Mouse (Mus musculus): ENCODE data around the gene Actr2. TPM values are rescaled to one million over a fixed set of nuclear protein-coding genes. Genes with fewer than 3 reads are reported as not detected.

Actr2 gene
- total RNA-seq (2023), result 239 TPM

GRCm38 (mm10) chr11:20112741-20113480, at the start of gene Actr2:
TSS of gene Actr2 (minus strand) at chr11:20112913.

Other genes with a start within 250 kb of the Actr2 start
- 24.1 TPM for gene Spred2, start 188.5 kb downstream of the Actr2 start, total RNA-seq (2023)
- gene Rab1a, start 88.5 kb upstream of the Actr2 start, total RNA-seq (2023), result 82.8 TPM
- 38.5 TPM for gene Cep68, start 136.5 kb upstream of the Actr2 start, total RNA-seq (2023)
- 1.2 TPM for gene Slc1a4, start 219.8 kb upstream of the Actr2 start, total RNA-seq (2023)

Measured in CD4-positive naive resting alpha-beta T cell, adult 57 days (primary cell).